Mouse (Mus musculus) heart, adult 9 months (tissue): ENCODE data around the gene Sgk1.

Experiments
- DNase-seq, 2 experiments: peaks; one replicate each; pipeline ENCODE4 v3.0.0; 2022; ENCODE audit warnings: low spot score in 2 of 2

Sgk1 gene

DNA sequence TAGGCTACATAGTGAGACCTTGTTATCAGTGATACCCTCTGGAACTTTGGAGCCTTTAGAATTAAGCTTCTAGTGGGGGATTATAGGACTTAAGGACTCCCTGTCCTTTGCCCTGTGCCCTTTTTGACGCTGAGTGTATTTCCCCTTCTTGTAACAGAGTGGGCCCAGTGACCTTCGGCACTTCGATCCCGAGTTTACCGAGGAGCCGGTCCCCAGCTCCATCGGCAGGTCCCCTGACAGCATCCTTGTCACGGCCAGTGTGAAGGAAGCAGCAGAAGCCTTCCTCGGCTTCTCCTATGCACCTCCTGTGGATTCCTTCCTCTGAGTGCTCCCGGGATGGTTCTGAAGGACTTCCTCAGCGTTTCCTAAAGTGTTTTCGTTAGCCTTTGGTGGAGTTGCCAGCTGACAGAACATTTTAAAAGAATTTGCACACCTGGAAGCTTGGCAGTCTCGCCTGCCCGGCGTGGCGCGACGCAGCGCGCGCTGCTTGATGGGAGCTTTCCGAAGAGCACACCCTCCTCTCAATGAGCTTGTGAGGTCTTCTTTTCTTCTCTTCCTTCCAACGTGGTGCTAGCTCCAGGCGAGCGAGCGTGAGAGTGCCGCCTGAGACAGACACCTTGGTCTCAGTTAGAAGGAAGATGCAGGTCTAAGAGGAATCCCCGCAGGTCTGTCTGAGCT lies 116.7 kb downstream of the Sgk1 start:
- no peak for DNase-seq

DNA sequence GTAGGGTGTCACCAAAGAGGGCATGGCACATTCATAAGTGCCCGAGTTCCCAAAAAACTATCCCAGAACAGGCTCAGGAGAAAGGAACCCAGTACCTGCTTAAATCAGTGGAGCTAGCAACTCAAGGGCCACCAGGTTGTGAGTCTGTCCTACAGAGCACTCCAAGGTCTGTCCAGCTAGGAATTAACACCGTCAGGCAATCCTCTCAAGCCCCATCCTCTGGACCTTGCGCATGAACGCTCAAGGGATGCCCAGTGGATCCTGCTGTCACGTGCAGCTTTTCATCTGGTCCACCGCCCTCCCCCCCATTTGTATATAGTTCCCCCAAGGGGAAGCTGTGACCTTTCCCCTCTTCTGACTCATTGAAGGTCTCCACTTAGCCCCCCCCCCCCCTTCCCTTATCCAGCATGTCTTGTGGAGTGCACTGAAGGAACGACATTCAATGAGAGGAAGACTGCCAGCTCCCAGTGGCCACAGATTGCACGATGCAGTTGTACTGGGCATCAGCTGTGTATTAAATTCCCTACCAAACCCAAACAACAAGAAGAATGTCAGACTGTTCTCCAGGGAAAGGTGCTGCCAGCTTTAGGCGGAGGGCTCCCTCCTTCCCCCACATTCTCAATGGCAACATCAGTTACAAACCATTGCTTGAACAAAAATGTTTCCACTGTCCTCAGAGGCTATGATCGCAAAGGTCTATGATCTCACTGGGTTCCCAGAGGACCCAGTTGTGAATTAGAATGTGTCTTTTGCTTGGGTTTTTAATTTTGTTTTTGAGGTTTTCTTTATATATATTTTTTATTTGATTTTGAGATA lies 118.7 kb downstream of the Sgk1 start:
- DNase-seq, result no peak

DNA sequence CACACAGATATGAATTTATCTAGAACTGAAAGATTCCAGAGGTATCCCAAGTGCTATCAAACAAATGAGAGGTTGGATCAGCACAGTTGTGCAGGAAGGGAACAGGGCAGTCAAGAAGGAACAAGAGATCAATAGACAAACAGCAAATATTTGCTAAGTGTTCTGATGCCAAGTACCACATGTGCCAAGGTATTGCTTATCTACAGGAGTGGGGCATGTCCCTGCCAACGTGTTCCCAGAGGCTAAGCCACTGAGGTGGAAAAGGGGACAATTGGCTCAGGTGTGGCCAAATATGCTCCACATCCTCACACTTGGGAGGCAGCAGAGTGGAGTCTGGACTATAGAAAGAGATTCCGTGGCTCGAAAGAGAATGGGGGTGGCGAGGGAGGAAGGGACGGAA lies 119.6 kb downstream of the Sgk1 start:
- DNase-seq, result no peak

DNA sequence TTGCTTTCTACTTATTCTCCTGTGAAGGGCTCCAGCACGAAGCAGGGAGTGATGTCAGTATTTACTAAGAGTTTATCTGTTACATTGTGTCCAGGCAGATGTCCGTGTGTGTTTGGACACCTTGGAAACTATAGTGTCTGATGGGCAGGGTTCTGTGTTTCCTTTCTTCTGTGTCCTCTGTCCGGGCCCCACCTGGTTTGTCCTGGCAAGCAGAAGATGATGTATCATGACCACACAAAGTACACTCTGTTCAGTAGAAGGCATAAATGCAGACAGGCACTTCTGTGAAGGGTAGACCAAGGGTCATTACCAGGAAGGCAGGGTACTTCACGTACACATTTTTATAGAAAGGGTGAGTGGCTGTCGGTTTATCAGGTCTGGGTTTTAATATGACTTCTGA lies 122.8 kb downstream of the Sgk1 start:
- DNase-seq, result no peak

DNA sequence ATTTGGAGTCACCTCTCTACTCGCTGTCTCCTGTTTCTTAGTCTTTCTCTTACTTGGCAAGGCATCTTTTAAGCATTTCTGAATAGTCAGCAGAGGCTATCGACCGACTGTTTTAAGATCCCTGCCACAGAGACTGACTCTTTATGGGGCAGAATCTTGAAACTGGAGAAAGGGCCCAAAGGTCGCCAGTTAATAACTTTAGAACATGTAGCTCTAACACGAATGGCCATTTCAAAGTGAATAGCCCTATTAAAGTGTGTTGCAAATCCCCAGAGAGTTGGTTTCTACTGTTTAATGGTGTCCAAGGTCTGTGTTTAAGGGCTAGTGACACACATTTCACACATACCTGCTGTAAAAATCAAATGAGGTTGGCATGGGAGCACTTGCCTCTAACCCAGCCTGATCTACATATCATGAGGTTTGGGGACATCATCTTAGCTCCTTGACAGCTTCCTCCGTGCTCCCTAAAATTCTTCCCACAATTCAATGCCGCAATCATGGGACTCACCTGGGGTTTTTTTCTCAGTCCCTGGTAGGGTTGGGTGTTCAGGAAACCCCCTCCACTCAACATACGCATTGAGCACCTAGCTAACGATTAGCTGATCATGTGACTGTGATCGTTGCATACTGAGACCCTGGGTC lies 125.3 kb downstream of the Sgk1 start:
- DNase-seq, result no peak

DNA sequence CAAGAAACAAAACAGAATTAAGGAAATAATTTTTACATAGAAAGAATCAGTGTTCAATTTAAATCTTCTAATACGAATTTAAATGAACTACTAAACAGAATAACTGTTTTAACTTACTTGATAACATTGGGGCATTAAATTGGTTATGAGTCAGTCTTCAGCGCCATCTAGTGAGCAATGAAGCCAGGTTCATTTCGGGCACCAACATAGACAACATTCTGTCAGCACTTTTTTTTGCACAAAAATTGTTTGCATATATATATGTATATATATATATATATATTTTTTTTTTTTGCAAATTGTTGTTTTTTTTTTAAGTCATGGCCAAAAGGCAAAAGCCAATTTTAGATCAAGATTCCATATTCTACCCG lies 125.8 kb downstream of the Sgk1 start:
- peak in 1 of 2 experiments; percentile 44 for DNase-seq

DNA sequence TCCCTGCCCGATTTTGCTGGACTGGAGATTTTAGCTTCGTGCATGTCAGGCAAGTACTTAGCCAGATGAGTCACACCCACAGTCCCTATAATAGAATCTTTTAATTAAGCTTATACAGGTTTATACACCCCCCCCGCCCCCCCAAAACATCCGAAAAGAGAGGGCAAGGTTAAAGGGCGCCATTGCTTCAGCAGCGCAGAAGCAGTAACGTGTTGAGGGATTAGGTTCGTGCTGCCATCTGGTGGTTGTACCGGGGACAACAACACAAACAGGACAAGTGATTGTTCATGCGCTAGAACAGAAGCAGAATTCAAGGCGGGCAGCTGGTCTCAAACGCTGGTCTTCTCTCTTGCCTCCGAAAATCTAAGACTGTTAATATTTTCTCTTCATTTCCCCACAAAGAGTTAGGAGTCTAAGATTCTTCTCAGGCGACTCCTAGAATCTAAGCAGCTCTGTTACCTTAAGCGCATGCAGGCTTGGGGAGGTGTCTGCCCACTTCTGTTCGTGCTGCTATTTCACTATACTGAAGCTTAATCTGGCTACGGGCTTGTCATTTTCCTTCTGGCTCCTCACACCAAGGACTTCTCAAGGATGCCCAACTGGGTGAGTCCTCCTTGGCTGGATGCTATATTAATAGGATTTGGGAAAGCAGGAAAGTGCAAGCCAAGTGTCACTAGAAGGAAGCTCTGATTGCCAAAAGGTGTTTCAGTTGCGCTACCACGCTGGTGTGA lies 128.3 kb downstream of the Sgk1 start:
- DNase-seq, result peak in 1 of 2 experiments; percentile 60

DNA sequence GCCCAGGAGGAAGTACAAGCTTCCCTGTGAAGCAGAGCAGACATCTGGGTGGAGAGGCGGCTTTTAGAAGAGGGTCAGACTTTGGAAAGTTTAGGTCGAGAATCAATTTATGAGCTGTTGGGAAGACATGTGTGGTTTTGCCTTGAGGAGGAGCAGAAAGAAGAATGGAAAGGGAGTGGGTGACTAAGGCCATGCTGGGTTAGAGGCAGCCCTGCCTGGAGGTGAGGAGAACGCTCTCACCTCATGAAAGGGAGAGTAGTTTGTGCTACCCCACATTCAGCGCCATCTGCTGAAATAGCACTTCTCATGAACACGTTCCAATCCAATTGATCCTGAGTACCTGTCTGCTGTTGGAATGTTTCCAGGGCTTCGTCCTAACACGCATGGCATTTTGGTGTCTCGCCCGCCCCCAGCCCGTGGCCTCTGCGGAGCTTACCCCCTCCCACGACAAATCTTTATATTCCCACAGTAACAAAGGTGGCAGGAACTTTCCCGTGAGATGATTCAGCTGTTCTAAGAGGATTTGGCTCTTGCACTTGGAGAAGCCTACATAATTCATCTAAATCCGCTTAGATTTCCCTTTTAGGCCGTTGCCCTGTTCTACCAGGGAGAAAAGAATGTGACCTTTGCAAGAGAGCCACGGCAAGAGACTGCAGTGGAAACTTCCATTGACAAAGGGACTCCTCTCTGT lies 135.6 kb downstream of the Sgk1 start:
- DNase-seq, result no peak

DNA sequence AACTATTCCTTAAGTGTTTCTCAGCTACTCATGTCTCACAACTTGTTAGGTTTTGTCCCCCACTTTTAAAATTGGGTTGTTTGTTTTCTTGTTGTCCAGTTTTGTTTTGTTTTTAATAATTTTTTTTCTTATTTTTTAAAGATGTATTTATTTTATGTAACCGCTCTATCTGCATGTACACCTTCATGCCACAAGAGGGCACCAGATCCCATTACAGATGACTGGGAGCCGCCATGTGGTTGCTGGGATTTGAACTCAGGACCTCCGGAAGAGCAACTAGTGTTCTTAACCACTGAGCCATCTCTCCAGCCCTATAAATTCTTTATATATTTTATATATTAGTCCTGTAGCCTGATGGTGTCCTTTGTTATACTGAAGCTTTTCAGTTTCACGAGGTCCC lies 136.6 kb downstream of the Sgk1 start:
- no peak for DNase-seq

DNA sequence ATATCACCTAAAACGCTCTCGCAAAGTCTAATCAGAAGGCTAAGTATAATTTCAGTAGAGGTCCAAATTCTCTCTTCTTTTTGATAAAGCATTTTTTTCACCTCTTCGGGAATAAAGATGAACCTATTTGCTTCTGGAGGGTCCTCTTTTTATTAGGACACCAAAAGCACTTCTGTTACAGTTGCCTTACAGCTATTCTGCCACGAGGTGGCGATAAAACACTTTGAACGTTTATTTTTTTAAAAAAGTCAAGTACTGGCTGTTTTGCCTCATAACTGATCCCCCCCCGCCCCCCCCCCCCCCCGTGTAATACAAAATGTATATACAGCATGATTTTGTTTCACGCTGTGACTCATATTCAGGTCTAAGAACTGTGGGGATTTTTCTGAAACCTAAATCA lies 152.3 kb downstream of the Sgk1 start:
- DNase-seq, result no peak

DNA sequence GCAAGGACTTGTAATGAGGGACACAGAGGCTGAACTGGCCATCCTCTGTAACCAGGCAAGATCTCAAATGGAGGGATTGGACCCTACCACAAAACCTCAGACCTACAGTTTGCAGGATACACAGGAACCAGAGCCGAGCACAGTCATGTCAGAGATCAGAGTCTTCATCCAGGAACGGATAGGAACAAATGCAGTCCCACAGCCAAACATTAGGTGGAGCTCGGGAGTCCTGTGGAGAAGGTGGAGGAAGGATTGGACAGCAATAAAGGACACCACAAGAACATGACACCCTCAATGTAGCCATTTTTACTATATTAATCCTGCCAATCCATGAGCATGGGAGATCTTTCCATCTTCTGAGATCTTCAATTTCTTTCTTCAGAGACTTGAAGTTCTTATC lies 154.3 kb downstream of the Sgk1 start:
- DNase-seq, result peak in 1 of 2 experiments; percentile 27
